Mouse (Mus musculus) stomach, postnatal 0 days (tissue): ENCODE results near the gene Kif22.

ENCODE experiments used
- CTCF ChIP-seq: IDR thresholded peaks from 2 replicates; pipeline ENCODE4 v1.5.1; 2016; ENCODE audit warnings: antibody characterized with exemption, low read depth, mild to moderate bottlenecking, moderate library complexity
- EP300 ChIP-seq: optimal IDR thresholded peaks from 2 replicates; pipeline ENCODE3; 2016; ENCODE audit warnings: antibody characterized with exemption

- TF ChIP-seq CTCF (no peak), EP300 (no peak)
These were observed 41.4 kb upstream of the Kif22 start for GRCm38 (mm10) chr7:127083689-127084088.
